Mouse (Mus musculus) C2C12 (cell line): ENCODE results near the gene Psg26. TPM values are rescaled to one million over a fixed set of nuclear protein-coding genes. Genes with fewer than 3 reads are reported as not detected.

ENCODE experiments used
- polyA plus RNA-seq: library from polyadenylated mRNA; unstranded; fragments of >200 nt; fragmentation: generic; extraction: Trizol; gene quantifications from one replicate; pipeline ENCODE4 v1.2.1, GENCODE M21; 2012; ENCODE audit warnings: missing spikeins

Gene Psg26
- polyA plus RNA-seq, 1 experiment: not detected

Other genes starting within 250 kb of the Psg26 start
- not detected for gene Mill1, start 238.8 kb downstream of the Psg26 start, polyA plus RNA-seq
- not detected for gene Psg18, start 129.2 kb downstream of the Psg26 start, polyA plus RNA-seq
- not detected for gene Psg28, start 52.1 kb downstream of the Psg26 start, polyA plus RNA-seq
- not detected for gene Psg25, start 48.1 kb upstream of the Psg26 start, polyA plus RNA-seq
- not detected for gene Psg27, start 83.1 kb upstream of the Psg26 start, polyA plus RNA-seq
- gene Psg23, start 132.3 kb upstream of the Psg26 start, polyA plus RNA-seq: not detected
- gene Psg21, start 172.5 kb upstream of the Psg26 start, polyA plus RNA-seq: not detected
- gene Psg20, start 202.0 kb upstream of the Psg26 start, polyA plus RNA-seq: not detected
- gene Psg22, start 233.9 kb upstream of the Psg26 start, polyA plus RNA-seq: not detected